Mouse (Mus musculus) forebrain, embryonic 11.5 days (tissue): ENCODE data around the gene Ak8. TPM values are rescaled to one million over a fixed set of nuclear protein-coding genes. Genes with fewer than 3 reads are reported as not detected.
A peak's percentile ranks its signal among the peaks of the same experiment; 100 is the strongest.

ENCODE experiments used
- ATAC-seq: fragments of 200-750 bp; cut with Nextera tagmentation; replicated peaks from 2 replicates; pipeline ENCODE4 v1.8.0; 2017; ENCODE audit warnings: moderate TSS enrichment; ENCODE audit not compliant: low FRiP score
- DNase-seq: peaks from one replicate; pipeline ENCODE4 v3.0.0-alpha.2; 2017; ENCODE audit warnings: low spot score
- H3K27ac ChIP-seq: fragments of 300-500 bp; sonication (generic); 2 replicates; pipeline ENCODE4 v1.5.1; 2014; ENCODE audit warnings: low read depth, low read length
- H3K27me3 ChIP-seq: fragments of 300-500 bp; sonication (generic); 2 replicates; pipeline ENCODE4 v1.6.1; 2014; ENCODE audit warnings: mild to moderate bottlenecking, low read length, mixed read lengths; ENCODE audit not compliant: control insufficient read depth, insufficient read depth
- H3K36me3 ChIP-seq: fragments of 300-500 bp; sonication (generic); 2 replicates; pipeline ENCODE4 v1.6.1; 2014; ENCODE audit warnings: mild to moderate bottlenecking, low read length, moderate library complexity, mixed read lengths; ENCODE audit not compliant: control insufficient read depth, insufficient read depth
- H3K4me1 ChIP-seq: fragments of 300-500 bp; sonication (generic); replicated peaks from 2 replicates; pipeline ENCODE4 v1.6.1; 2014; ENCODE audit warnings: low read length, mixed read lengths; ENCODE audit not compliant: control insufficient read depth, insufficient read depth
- H3K4me2 ChIP-seq: fragments of 300-500 bp; sonication (generic); 2 replicates; pipeline ENCODE4 v1.6.1; 2014; ENCODE audit warnings: low read depth, mild to moderate bottlenecking, low read length, moderate library complexity, mixed read lengths; ENCODE audit not compliant: severe bottlenecking
- H3K4me3 ChIP-seq: fragments of 300-500 bp; sonication (generic); 2 replicates; pipeline ENCODE4 v1.5.1; 2014; ENCODE audit warnings: low read depth, low read length
- H3K9ac ChIP-seq: fragments of 300-500 bp; sonication (generic); 2 replicates; pipeline ENCODE4 v1.6.1; 2014; ENCODE audit warnings: low read length
- H3K9me3 ChIP-seq: fragments of 300-500 bp; sonication (generic); 2 replicates; pipeline ENCODE4 v1.6.1; 2016; ENCODE audit warnings: low read length, mixed read lengths; ENCODE audit not compliant: control insufficient read depth
- WGBS: fragments of 180-500 bp; shearing (Covaris S2); extraction: QIAGEN DNeasy Blood & Tissue Kit; methylation state at CpG from one replicate; pipeline ENCODE4 v1.1.7; 2014; 5-methylcytosine and 5-hydroxymethylcytosine counted together
- polyA plus RNA-seq: library from polyadenylated mRNA; unstranded; fragments of >200 nt; fragmentation: Nextera tagmentation; extraction: Ambion mirVana; gene quantifications from 2 replicates; pipeline ENCODE4 v1.2.1, GENCODE M21; 2014

Gene Ak8
- polyA plus RNA-seq, 1 experiment from 2014 or later: 0.48 TPM

GRCm38 (mm10) chr2:28767041-28767440, 67.1 kb downstream of the Ak8 start:
- H3K9me3 ChIP-seq: no peaks in the 10 kb centered on the region
- no peaks in the 10 kb centered on the region for H3K36me3 ChIP-seq
- DNase-seq (no peak), ATAC-seq (no peak)
- H3K9ac ChIP-seq: no peak overlapping the region
- H3K4me2 ChIP-seq: no peak overlapping the region
- no peak overlapping the region for H3K4me3 ChIP-seq
- H3K27me3 ChIP-seq: peaks cover 8% of the 10 kb centered on the region
- no peaks in the 10 kb centered on the region for H3K4me1 ChIP-seq
- 86% methylated on average over 2 of the region's 2 CpGs for WGBS
- H3K27ac ChIP-seq: no peak overlapping the region

- WGBS: 75% methylated on average over 5 of the region's 5 CpGs
- Histone ChIP-seq H3K27ac (no peak overlapping the region), H3K4me3 (no peak overlapping the region), H3K9ac (no peak overlapping the region), H3K4me1 (no peaks in the 10 kb centered on the region), H3K36me3 (no peaks in the 10 kb centered on the region), H3K9me3 (no peaks in the 10 kb centered on the region), H3K27me3 (peaks cover 20% of the 10 kb centered on the region), H3K4me2 (no peak overlapping the region)
- ATAC-seq (no peak), DNase-seq (no peak)
Observed at GRCm38 (mm10) chr2:28770697-28771096, 70.7 kb downstream of the Ak8 start.

DNA sequence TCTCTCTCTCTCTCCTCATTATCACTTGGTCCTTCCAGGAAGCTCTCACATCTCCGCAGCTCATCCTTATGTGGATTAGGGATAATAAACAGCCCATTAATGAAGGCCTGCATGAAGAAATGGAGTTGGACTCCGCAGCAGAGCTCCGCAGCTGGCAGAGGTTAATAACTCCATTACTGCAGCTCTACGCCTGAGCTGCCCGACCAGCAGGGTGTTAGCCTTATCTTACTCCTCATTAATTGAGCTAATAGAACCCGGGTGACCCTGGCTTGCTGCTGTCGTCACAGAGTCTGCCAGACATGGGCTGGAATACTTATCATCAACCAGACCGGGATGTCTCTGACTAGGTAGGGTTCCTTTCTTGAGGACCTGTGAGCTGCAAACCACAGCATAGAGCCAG, 74.1 kb downstream of the Ak8 start:
- no peaks in the 10 kb centered on the region for H3K4me1 ChIP-seq
- WGBS: 49% methylated on average over 8 of the region's 8 CpGs
- H3K27ac ChIP-seq: no peak overlapping the region
- H3K36me3 ChIP-seq: no peaks in the 10 kb centered on the region
- DNase-seq: no peak
- no peak overlapping the region for H3K9ac ChIP-seq
- no peak overlapping the region for H3K4me3 ChIP-seq
- ATAC-seq: no peak
- H3K9me3 ChIP-seq: no peaks in the 10 kb centered on the region
- peaks cover 53% of the 10 kb centered on the region for H3K27me3 ChIP-seq
- no peak overlapping the region for H3K4me2 ChIP-seq

GRCm38 (mm10) chr2:28776728-28777127, 76.8 kb downstream of the Ak8 start:
- H3K36me3 ChIP-seq: no peaks in the 10 kb centered on the region
- no peak for ATAC-seq
- H3K9me3 ChIP-seq: no peaks in the 10 kb centered on the region
- no peaks in the 10 kb centered on the region for H3K4me1 ChIP-seq
- no peak overlapping the region for H3K9ac ChIP-seq
- H3K27ac ChIP-seq: no peak overlapping the region
- peaks cover 54% of the 10 kb centered on the region for H3K27me3 ChIP-seq
- 82% methylated on average over 2 of the region's 2 CpGs for WGBS
- H3K4me3 ChIP-seq: no peak overlapping the region
- DNase-seq: no peak
- no peak overlapping the region for H3K4me2 ChIP-seq

DNA sequence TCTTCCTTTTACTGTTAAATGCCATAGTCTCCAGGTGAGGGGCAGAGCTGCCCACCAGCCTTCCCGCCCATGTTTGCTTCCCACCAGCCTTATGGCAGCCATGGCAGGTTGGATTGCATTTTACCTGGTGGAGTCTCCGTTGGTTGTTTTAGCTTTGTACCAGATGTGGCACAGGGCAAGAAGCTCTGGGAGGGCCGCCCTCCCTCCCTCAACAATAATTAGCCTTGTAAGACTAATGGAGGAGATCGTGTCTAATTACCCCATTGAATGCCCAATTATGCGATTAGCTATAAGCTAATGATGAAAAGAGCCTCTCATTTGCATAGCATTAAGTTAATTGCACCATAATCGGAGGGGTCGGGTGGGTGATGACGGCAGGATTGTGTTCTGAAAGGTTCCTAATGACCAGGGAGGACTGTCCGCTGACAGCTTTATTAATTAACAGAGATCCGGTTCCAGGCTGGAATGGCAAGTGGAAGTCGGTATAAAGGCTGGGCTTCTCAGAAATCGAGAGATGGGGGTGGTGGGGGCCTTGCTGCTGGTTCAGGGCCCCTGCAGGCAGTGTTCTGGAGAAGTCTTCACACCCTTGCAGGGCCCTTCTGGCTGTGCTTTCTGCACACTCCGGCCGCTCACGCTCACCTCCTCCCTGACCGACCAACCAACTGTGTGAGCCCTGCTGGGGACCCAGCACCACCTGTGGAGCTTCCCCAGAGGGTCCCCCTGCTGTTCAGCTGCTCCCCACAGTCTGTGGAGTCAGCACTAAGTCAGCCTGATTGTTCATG, 80.2 kb downstream of the Ak8 start:
- Histone ChIP-seq H3K27ac (no peak overlapping the region), H3K4me1 (no peaks in the 10 kb centered on the region), H3K4me2 (no peak overlapping the region), H3K36me3 (no peaks in the 10 kb centered on the region), H3K9ac (no peak overlapping the region), H3K9me3 (no peaks in the 10 kb centered on the region; the same call in 1 of the 2 replicates), H3K27me3 (peaks cover 63% of the 10 kb centered on the region), H3K4me3 (no peak overlapping the region)
- 47% methylated on average over 16 of the region's 16 CpGs for WGBS
- peak; percentile 65 for DNase-seq
- ATAC-seq: peak; percentile 56; the same call in 1 of the 2 replicates

GRCm38 (mm10) chr2:28781310-28781709, 81.3 kb downstream of the Ak8 start:
- ATAC-seq: no peak
- peaks cover 58% of the 10 kb centered on the region for H3K27me3 ChIP-seq
- no peak overlapping the region for H3K27ac ChIP-seq
- no peak overlapping the region for H3K4me2 ChIP-seq
- H3K9me3 ChIP-seq: no peaks in the 10 kb centered on the region; the same call in 1 of the 2 replicates
- H3K9ac ChIP-seq: no peak overlapping the region
- no peak overlapping the region for H3K4me3 ChIP-seq
- H3K36me3 ChIP-seq: no peaks in the 10 kb centered on the region
- no peaks in the 10 kb centered on the region for H3K4me1 ChIP-seq
- DNase-seq: no peak
- WGBS: 78% methylated on average over 4 of the region's 4 CpGs

DNA sequence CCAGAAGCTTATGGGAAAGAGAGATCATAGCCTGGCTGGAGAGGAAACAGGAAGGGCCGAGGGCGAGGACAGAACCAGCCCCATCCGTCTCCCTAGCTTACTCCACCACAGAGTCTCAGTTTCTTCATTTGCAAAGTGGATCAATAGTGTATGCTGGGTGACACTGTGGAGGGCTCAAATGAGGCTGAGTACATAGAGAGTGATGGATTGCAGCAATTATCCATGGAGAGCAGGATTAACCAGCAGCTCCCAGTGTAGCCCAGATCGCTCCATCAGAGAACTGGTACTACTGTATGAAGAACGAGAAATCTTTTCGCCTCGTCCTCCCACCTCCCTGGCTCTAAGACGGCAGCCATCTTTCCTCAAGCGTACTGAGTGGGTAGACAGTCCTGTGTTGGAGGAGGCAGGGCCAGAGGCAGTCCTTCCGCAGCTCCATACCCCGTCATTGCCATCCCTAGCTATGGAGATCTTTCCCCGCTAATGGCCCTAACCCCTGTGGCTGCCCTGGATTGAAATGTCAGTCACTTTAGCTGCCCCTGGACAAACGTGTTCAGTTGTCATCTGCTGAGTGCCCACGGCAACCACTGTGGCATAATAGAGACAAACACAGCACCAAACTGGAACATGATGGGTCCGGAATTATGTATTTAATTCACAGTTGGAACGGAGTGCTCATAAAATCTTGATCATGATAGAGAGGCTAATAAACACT, 86.5 kb downstream of the Ak8 start:
- ATAC-seq (no peak), DNase-seq (no peak)
- Histone ChIP-seq H3K9me3 (no peaks in the 10 kb centered on the region; the same call in 1 of the 2 replicates), H3K4me3 (no peak overlapping the region), H3K4me1 (no peaks in the 10 kb centered on the region), H3K36me3 (no peaks in the 10 kb centered on the region), H3K27ac (no peak overlapping the region), H3K4me2 (no peak overlapping the region), H3K9ac (no peak overlapping the region), H3K27me3 (peaks cover 59% of the 10 kb centered on the region)
- WGBS: 82% methylated on average over 16 of the region's 16 CpGs

- Histone ChIP-seq H3K36me3 (no peaks in the 10 kb centered on the region), H3K4me2 (no peak overlapping the region), H3K4me3 (no peak overlapping the region), H3K4me1 (no peaks in the 10 kb centered on the region), H3K27ac (no peak overlapping the region), H3K9me3 (no peaks in the 10 kb centered on the region; the same call in 1 of the 2 replicates), H3K27me3 (peaks cover 59% of the 10 kb centered on the region), H3K9ac (no peak overlapping the region)
- no peak for ATAC-seq
- no peak for DNase-seq
- WGBS: 74% methylated on average over 6 of the region's 6 CpGs
Observed at GRCm38 (mm10) chr2:28787067-28787619, 87.2 kb downstream of the Ak8 start.
